Mouse (Mus musculus) liver, postnatal 0 days (tissue): ENCODE data around the gene Ppp1r9b. TPM values are rescaled to one million over a fixed set of nuclear protein-coding genes. Genes with fewer than 3 reads are reported as not detected.

Experiments used
- ATAC-seq: fragments of 200-750 bp; cut with Nextera tagmentation; 2 replicates; pipeline ENCODE4 v1.8.0; 2017; ENCODE audit warnings: mild to moderate bottlenecking, moderate library complexity
- DNase-seq: peaks from one replicate; pipeline ENCODE4 v3.0.0-alpha.2; 2016
- H3K27ac ChIP-seq: fragments of 300-500 bp; sonication (generic); 2 replicates; pipeline ENCODE4 v1.5.1; 2014; ENCODE audit warnings: antibody characterized with exemption, moderate library complexity, mild to moderate bottlenecking, low read depth
- H3K27me3 ChIP-seq: fragments of 300-500 bp; sonication (generic); 2 replicates; pipeline ENCODE4 v1.6.1; 2014; ENCODE audit warnings: low read length, control low read depth, mixed read lengths; ENCODE audit not compliant: insufficient read depth
- H3K36me3 ChIP-seq: fragments of 300-500 bp; sonication (generic); replicated peaks from 2 replicates; pipeline ENCODE4 v1.6.1; 2014; ENCODE audit warnings: mild to moderate bottlenecking, control low read depth, low read length, moderate library complexity, mixed read lengths; ENCODE audit not compliant: insufficient read depth
- H3K4me1 ChIP-seq: fragments of 300-500 bp; sonication (generic); 2 replicates; pipeline ENCODE4 v1.6.1; 2014; ENCODE audit warnings: antibody characterized with exemption, mild to moderate bottlenecking, control low read depth; ENCODE audit not compliant: insufficient read depth
- H3K4me2 ChIP-seq: fragments of 300-500 bp; sonication (generic); 2 replicates; pipeline ENCODE4 v1.6.1; 2014; ENCODE audit warnings: low read depth, mild to moderate bottlenecking, low read length, moderate library complexity, mixed read lengths
- H3K4me3 ChIP-seq: fragments of 300-500 bp; sonication (generic); 2 replicates; pipeline ENCODE4 v1.5.1; 2014; ENCODE audit warnings: low read depth, low read length
- H3K9ac ChIP-seq: fragments of 300-500 bp; sonication (generic); replicated peaks from 2 replicates; pipeline ENCODE4 v1.6.1; 2014; ENCODE audit warnings: mild to moderate bottlenecking, moderate library complexity
- H3K9me3 ChIP-seq: fragments of 300-500 bp; sonication (generic); 2 replicates; pipeline ENCODE4 v1.6.1; 2016; ENCODE audit warnings: mild to moderate bottlenecking, control low read depth, low read length, mixed read lengths
- CTCF ChIP-seq: sonication (generic); IDR thresholded peaks from 2 replicates; pipeline ENCODE4 v1.5.1; 2016; ENCODE audit warnings: antibody characterized with exemption, low read depth
- EP300 ChIP-seq: IDR thresholded peaks from 2 replicates; pipeline ENCODE4 v1.6.1; 2016; ENCODE audit warnings: antibody characterized with exemption, low read depth, mild to moderate bottlenecking
- WGBS: fragments of 180-500 bp; shearing (Covaris S2); extraction: QIAGEN DNeasy Blood & Tissue Kit; methylation state at CpG from one replicate; pipeline ENCODE4 v1.1.7; 2014; ENCODE audit not compliant: insufficient replicate concordance; 5-methylcytosine and 5-hydroxymethylcytosine counted together
- polyA plus RNA-seq: library from polyadenylated mRNA; unstranded; fragments of >200 nt; fragmentation: Nextera tagmentation; extraction: Ambion mirVana; gene quantifications from 2 replicates; pipeline ENCODE4 v1.2.1, GENCODE M21; 2015

The Ppp1r9b gene
- polyA plus RNA-seq, 1 experiment from 2014 or later = 6.1 TPM

- Histone ChIP-seq H3K4me2 (no peak overlapping the region), H3K27me3 (no peaks in the 10 kb centered on the region), H3K4me3 (no peak overlapping the region), H3K27ac (0 out of 2 replicates have a peak overlapping the region, but pooled peaks have one; percentile 29), H3K36me3 (peaks cover 27% of the 10 kb centered on the region), H3K9me3 (no peaks in the 10 kb centered on the region), H3K4me1 (peaks cover 6% of the 10 kb centered on the region; the same call in 1 of the 2 replicates), H3K9ac (0 out of 2 replicates have a peak overlapping the region, but pooled peaks have one; percentile 16)
- WGBS = 86% methylated on average over 6 of the region's 6 CpGs
- TF ChIP-seq CTCF = no peak
- TF ChIP-seq EP300 = no peak
- ATAC-seq (no peak), DNase-seq (no peak)
Observed at GRCm38 (mm10) chr11:95026849-95027248, 36.0 kb downstream of the Ppp1r9b start.

GRCm38 (mm10) chr11:95027850-95028470 lies 37.1 kb downstream of the Ppp1r9b start:
- Histone ChIP-seq H3K9ac (no peak overlapping the region), H3K27ac (no peak overlapping the region), H3K4me1 (peaks cover 6% of the 10 kb centered on the region; the same call in 1 of the 2 replicates), H3K36me3 (peaks cover 23% of the 10 kb centered on the region), H3K4me3 (no peak overlapping the region), H3K27me3 (no peaks in the 10 kb centered on the region), H3K9me3 (no peaks in the 10 kb centered on the region), H3K4me2 (no peak overlapping the region)
- WGBS = 61% methylated on average over 13 of the region's 13 CpGs
- ATAC-seq = no peak
- no peak for TF ChIP-seq CTCF
- TF ChIP-seq EP300 = no peak
- no peak for DNase-seq

GRCm38 (mm10) chr11:95032945-95033344 lies 42.1 kb downstream of the Ppp1r9b start:
- H3K4me3 ChIP-seq = no peak overlapping the region
- no peaks in the 10 kb centered on the region for H3K9me3 ChIP-seq
- no peak overlapping the region for H3K4me2 ChIP-seq
- DNase-seq (no peak), ATAC-seq (no peak)
- whole genome bisulfite sequencing = 42% methylated on average over 6 of the region's 6 CpGs
- H3K36me3 ChIP-seq = peaks cover 3% of the 10 kb centered on the region; the same call in 1 of the 2 replicates
- H3K27ac ChIP-seq = no peak overlapping the region
- H3K27me3 ChIP-seq = no peaks in the 10 kb centered on the region
- H3K9ac ChIP-seq = no peak overlapping the region
- TF ChIP-seq CTCF (no peak), EP300 (no peak)
- no peaks in the 10 kb centered on the region for H3K4me1 ChIP-seq

- TF ChIP-seq EP300 = no peak
- no peak for TF ChIP-seq CTCF
- H3K4me1 ChIP-seq = no peaks in the 10 kb centered on the region
- 62% methylated on average over 14 of the region's 14 CpGs for WGBS
- H3K4me3 ChIP-seq = no peak overlapping the region
- peaks cover 3% of the 10 kb centered on the region; the same call in 1 of the 2 replicates for H3K36me3 ChIP-seq
- no peak for DNase-seq
- no peak overlapping the region for H3K27ac ChIP-seq
- no peak overlapping the region for H3K9ac ChIP-seq
- H3K27me3 ChIP-seq = no peaks in the 10 kb centered on the region
- no peaks in the 10 kb centered on the region for H3K9me3 ChIP-seq
- no peak overlapping the region for H3K4me2 ChIP-seq
- ATAC-seq = no peak
Observed at GRCm38 (mm10) chr11:95033617-95034016, 42.8 kb downstream of the Ppp1r9b start.

- no peak for DNase-seq
- no peak for ATAC-seq
- Histone ChIP-seq H3K27me3 (no peaks in the 10 kb centered on the region), H3K4me1 (peaks cover 2% of the 10 kb centered on the region; the same call in 1 of the 2 replicates), H3K36me3 (peaks cover 3% of the 10 kb centered on the region; the same call in 1 of the 2 replicates), H3K27ac (no peak overlapping the region), H3K4me2 (no peak overlapping the region), H3K4me3 (no peak overlapping the region), H3K9ac (no peak overlapping the region), H3K9me3 (no peaks in the 10 kb centered on the region)
- TF ChIP-seq EP300 = no peak
- no peak for TF ChIP-seq CTCF
- WGBS = 70% methylated on average over 10 of the region's 10 CpGs
Observed at GRCm38 (mm10) chr11:95034902-95035301, 44.1 kb downstream of the Ppp1r9b start.

DNA sequence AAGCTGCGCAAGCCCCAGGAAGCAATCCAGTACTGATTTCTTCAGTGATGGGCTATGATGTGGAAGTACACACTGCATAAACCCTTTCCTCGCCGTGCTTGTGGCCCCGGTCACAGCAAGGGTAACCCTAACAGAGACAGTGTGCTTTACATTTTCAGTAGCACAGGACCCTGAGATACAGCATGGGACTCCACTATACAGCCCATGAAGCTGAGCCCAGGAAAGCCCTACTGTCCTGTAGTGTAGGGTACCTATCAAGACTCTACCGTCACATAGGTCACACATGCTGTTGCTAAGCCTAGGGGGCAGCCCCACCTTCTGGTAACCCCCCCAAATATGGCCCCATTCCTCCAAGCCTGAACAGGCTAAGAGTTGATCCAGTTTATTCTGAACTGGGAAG lies 45.7 kb downstream of the Ppp1r9b start:
- no peak for ATAC-seq
- DNase-seq = no peak
- no peaks in the 10 kb centered on the region for H3K27me3 ChIP-seq
- no peak overlapping the region for H3K9ac ChIP-seq
- H3K4me3 ChIP-seq = no peak overlapping the region
- WGBS = 87% methylated on average over 5 of the region's 5 CpGs
- H3K27ac ChIP-seq = no peak overlapping the region
- peaks cover 14% of the 10 kb centered on the region for H3K4me1 ChIP-seq
- H3K4me2 ChIP-seq = no peak overlapping the region
- H3K36me3 ChIP-seq = peaks cover 1% of the 10 kb centered on the region; the same call in 1 of the 2 replicates
- no peak for TF ChIP-seq CTCF
- no peak for TF ChIP-seq EP300
- no peaks in the 10 kb centered on the region for H3K9me3 ChIP-seq
